Mouse (Mus musculus): ENCODE results near the gene Col24a1.

Gene Col24a1

GRCm38 (mm10) chr3:145574468-145574867 lies 282.2 kb downstream of the Col24a1 start:
- no peak for DNase-seq (ENCODE audit: low spot score)

GRCm38 (mm10) chr3:145575340-145575739 lies 283.1 kb downstream of the Col24a1 start:
- no peak for DNase-seq (ENCODE audit: low spot score)

GRCm38 (mm10) chr3:145575743-145576481 lies 283.6 kb downstream of the Col24a1 start, which contains the start of gene Znhit6:
Znhit6 (plus strand) TSS chr3:145576205.
- DNase-seq (ENCODE audit: low spot score): peak; percentile 95

GRCm38 (mm10) chr3:145576482-145576822 lies 284.2 kb downstream of the Col24a1 start:
- no peak for DNase-seq (ENCODE audit: low spot score)

GRCm38 (mm10) chr3:145576876-145577275 lies 284.6 kb downstream of the Col24a1 start:
- no peak for DNase-seq (ENCODE audit: low spot score)

- no peak for DNase-seq (ENCODE audit: low spot score)
Observed at GRCm38 (mm10) chr3:145583043-145583442, 290.8 kb downstream of the Col24a1 start.

- DNase-seq (ENCODE audit: low spot score): no peak
Observed at GRCm38 (mm10) chr3:145583522-145584200, 291.4 kb downstream of the Col24a1 start.

GRCm38 (mm10) chr3:145590562-145590961 lies 298.3 kb downstream of the Col24a1 start:
- DNase-seq (ENCODE audit: low spot score): no peak

GRCm38 (mm10) chr3:145591841-145592542 lies 299.7 kb downstream of the Col24a1 start:
- no peak for DNase-seq (ENCODE audit: low spot score)

GRCm38 (mm10) chr3:145595354-145595753 lies 303.1 kb downstream of the Col24a1 start:
- DNase-seq (ENCODE audit: low spot score): no peak

- DNase-seq (ENCODE audit: low spot score): no peak
Observed at GRCm38 (mm10) chr3:145599059-145599458, 306.8 kb downstream of the Col24a1 start.

- no peak for DNase-seq (ENCODE audit: low spot score)
Observed at GRCm38 (mm10) chr3:145600801-145601200, 308.5 kb downstream of the Col24a1 start.

- DNase-seq (ENCODE audit: low spot score): peak; percentile 29
Observed at GRCm38 (mm10) chr3:145601345-145601744, 309.1 kb downstream of the Col24a1 start.

Data from urinary bladder, postnatal 14 days (tissue).